Mouse (Mus musculus) spleen, adult 2 months (tissue): ENCODE measurements around the gene L3mbtl1. TPM values are rescaled to one million over a fixed set of nuclear protein-coding genes. Genes with fewer than 3 reads are reported as not detected.

Experiments used
- DNase-seq, 2 experiments: peaks; one replicate each; pipeline versions ENCODE4 v3.0.0 to v3.0.0-alpha.2; 2012 to 2021; ENCODE audit warnings: low spot score in 2 of 2, low read depth in 1 of 2
- H3K27ac ChIP-seq: fragments of 200-500 bp; 2 replicates; pipeline ENCODE4 v1.5.1; 2012; ENCODE audit warnings: low read length, inconsistent platforms; ENCODE audit not compliant: insufficient read depth
- H3K27me3 ChIP-seq: fragments of 200-500 bp; 2 replicates; pipeline ENCODE4 v1.6.1; 2012; ENCODE audit warnings: mild to moderate bottlenecking, moderate library complexity, low read length, inconsistent platforms; ENCODE audit not compliant: control insufficient read depth, insufficient read depth
- H3K36me3 ChIP-seq: fragments of 200-500 bp; 2 replicates; pipeline ENCODE4 v1.6.1; 2012; ENCODE audit warnings: mild to moderate bottlenecking, low read length, inconsistent platforms; ENCODE audit not compliant: control insufficient read depth, insufficient read depth
- H3K4me1 ChIP-seq: fragments of 200-500 bp; 2 replicates; pipeline ENCODE4 v1.6.1; 2011; ENCODE audit warnings: inconsistent platforms; ENCODE audit not compliant: control insufficient read depth, insufficient read depth, insufficient read length
- H3K4me3 ChIP-seq: fragments of 200-500 bp; 2 replicates; pipeline ENCODE4 v1.5.1; 2011; ENCODE audit warnings: mild to moderate bottlenecking, inconsistent platforms; ENCODE audit not compliant: insufficient read depth, insufficient read length; ENCODE audit errors: extremely low read depth
- CTCF ChIP-seq: fragments of 200-500 bp; IDR thresholded peaks from 2 replicates; pipeline ENCODE4 v1.5.1; 2011; ENCODE audit warnings: mild to moderate bottlenecking, inconsistent platforms; ENCODE audit not compliant: insufficient read depth, insufficient read length, insufficient replicate concordance; ENCODE audit errors: extremely low read depth
- POLR2A ChIP-seq: fragments of 200-500 bp; IDR thresholded peaks from 2 replicates; pipeline ENCODE4 v1.6.1; 2011; ENCODE audit warnings: low read depth, low read length, inconsistent platforms
- WGBS: fragments of 180-500 bp; shearing (Covaris S2); methylation state at CpG from one replicate; pipeline ENCODE4 v1.1.7; 2018; 5-methylcytosine and 5-hydroxymethylcytosine counted together
- polyA plus RNA-seq: library from polyadenylated mRNA; depleted of rRNA; stranded (reverse); fragments of >200 nt; gene quantifications from 2 replicates; pipeline ENCODE4 v1.2.3, GENCODE M21; 2012

The L3mbtl1 gene
- polyA plus RNA-seq, 1 experiment, result 0.19 TPM

DNA sequence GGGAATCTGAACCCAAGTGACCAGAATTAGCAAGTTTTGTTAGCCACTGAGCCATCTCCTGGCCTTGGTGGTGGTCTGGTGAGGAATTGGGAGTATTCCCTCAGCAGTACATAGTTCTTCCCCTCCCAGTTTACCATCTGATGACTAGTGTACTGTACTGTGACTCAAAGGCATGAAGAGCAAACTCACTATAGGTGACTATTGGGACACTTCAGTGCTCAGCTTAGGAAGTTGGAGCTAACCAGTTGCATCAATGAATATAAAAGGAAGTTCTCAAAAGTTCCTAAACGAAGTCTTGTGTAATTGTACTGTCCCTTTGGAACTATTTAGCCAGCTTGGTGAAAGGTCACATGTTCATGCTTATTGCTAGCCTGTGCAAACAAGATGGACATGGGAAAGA lies 3.7 kb upstream of the L3mbtl1 start:
- DNase-seq, result no peak
- H3K4me3 ChIP-seq, result no peak overlapping the region
- no peak overlapping the region for H3K27ac ChIP-seq
- 63% methylated on average over 1 of the region's 1 CpGs for WGBS
- no peaks in the 10 kb centered on the region; the same call in 1 of the 2 replicates for H3K4me1 ChIP-seq
- peaks cover 29% of the 10 kb centered on the region for H3K36me3 ChIP-seq
- peaks cover 3% of the 10 kb centered on the region; the same call in 1 of the 2 replicates for H3K27me3 ChIP-seq
- no peak for TF ChIP-seq CTCF
- TF ChIP-seq POLR2A, result no peak

DNA sequence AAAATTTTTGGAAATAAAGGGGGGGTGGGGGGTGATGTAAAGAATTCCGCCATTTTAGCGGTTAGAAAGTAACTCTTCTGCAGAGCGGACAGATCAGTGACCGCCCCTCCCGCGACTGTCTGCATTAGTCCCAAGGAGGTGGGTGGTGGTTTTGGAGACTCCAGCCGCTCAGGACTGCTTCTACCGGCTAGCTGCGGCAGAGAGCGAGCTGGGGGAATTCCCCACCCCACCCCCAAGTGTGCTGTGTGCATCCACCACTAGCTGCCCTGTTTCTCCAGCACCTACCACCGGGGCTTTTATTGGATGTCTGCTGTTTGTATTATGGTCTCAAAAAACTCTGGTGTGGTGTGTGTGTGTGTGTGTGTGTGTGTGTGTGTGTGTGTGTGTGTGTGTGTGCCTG lies 659 bp downstream of the L3mbtl1 start:
- DNase-seq, result no peak
- no peak for TF ChIP-seq CTCF
- TF ChIP-seq POLR2A, result no peak
- Histone ChIP-seq H3K27me3 (peaks cover 3% of the 10 kb centered on the region; the same call in 1 of the 2 replicates), H3K27ac (no peak overlapping the region), H3K36me3 (peaks cover 6% of the 10 kb centered on the region; the same call in 1 of the 2 replicates), H3K4me1 (no peaks in the 10 kb centered on the region; the same call in 1 of the 2 replicates), H3K4me3 (no peak overlapping the region)
- 17% methylated on average over 11 of the region's 11 CpGs for WGBS

DNA sequence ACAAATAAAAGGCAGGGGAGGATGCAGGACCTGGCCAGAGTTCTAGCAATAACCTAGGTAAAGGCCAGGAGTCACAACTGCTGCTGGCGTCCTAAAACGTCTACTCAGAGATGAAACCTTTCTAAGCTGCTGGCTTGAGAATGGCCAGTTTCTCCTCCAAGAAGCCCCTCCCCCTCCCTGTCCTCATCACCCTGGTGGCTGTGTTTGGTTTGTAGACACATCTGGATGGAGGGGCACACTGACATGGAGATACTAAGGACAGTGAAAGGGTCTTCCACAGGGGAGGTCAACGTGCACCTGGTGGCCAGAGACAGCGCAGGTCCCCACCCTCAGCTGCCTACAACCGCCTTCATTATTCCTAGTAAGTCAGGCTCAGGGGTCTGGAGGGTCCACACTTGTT lies 3.7 kb downstream of the L3mbtl1 start:
- no peaks in the 10 kb centered on the region; the same call in 1 of the 2 replicates for H3K4me1 ChIP-seq
- TF ChIP-seq POLR2A (no peak), CTCF (no peak)
- peaks cover 3% of the 10 kb centered on the region; the same call in 1 of the 2 replicates for H3K27me3 ChIP-seq
- H3K27ac ChIP-seq, result no peak overlapping the region
- no peak overlapping the region for H3K4me3 ChIP-seq
- 90% methylated on average over 5 of the region's 5 CpGs for WGBS
- no peak for DNase-seq
- H3K36me3 ChIP-seq, result no peaks in the 10 kb centered on the region

DNA sequence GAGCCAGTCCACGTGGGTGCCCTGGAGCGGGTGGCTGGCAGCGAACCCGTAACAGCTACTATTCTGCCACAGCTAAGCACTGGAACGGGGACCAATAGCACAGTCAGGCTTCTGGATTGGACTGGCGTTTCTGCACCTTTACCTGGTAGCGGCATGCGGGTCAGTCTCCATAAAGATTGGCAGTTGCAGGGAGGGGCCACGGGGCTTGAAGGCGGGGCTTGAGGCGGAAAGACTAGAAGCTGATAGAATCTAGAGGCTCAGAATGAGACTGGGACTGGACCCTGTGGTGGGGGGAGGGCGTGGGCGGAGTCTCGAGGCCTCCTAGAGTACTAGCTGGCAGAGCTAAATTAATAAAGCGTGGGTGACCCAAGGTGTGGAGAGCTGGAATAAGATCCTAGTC lies 4.5 kb downstream of the L3mbtl1 start:
- Histone ChIP-seq H3K4me1 (no peaks in the 10 kb centered on the region; the same call in 1 of the 2 replicates), H3K36me3 (no peaks in the 10 kb centered on the region), H3K4me3 (no peak overlapping the region), H3K27me3 (peaks cover 3% of the 10 kb centered on the region; the same call in 1 of the 2 replicates), H3K27ac (no peak overlapping the region)
- TF ChIP-seq CTCF, result no peak
- no peak for TF ChIP-seq POLR2A
- 64% methylated on average over 15 of the region's 15 CpGs for WGBS
- DNase-seq, result no peak

DNA sequence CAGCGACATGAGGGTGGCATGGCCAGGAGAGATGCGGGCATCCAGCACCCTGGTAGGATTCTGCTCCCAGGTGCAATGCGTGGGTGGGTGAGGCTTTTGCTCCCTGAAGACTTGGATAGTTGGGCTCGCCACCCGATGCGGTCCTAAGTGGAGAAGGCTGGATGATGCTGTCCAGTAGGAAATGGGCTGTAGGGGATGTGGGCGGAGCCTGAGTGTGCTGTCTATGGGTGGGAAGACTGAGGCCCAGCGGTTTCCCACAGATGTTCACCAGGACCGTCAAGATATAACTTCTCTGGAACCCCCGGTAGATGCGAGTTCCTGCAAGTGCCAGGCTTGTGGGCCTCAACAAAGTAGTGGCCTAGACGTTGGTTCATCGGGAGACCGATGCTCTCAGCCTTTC lies 4.9 kb downstream of the L3mbtl1 start:
- Histone ChIP-seq H3K27ac (no peak overlapping the region), H3K4me1 (no peaks in the 10 kb centered on the region; the same call in 1 of the 2 replicates), H3K36me3 (no peaks in the 10 kb centered on the region), H3K27me3 (peaks cover 3% of the 10 kb centered on the region; the same call in 1 of the 2 replicates), H3K4me3 (no peak overlapping the region)
- no peak for TF ChIP-seq CTCF
- no peak for TF ChIP-seq POLR2A
- DNase-seq, result no peak
- WGBS, result 61% methylated on average over 14 of the region's 14 CpGs

DNA sequence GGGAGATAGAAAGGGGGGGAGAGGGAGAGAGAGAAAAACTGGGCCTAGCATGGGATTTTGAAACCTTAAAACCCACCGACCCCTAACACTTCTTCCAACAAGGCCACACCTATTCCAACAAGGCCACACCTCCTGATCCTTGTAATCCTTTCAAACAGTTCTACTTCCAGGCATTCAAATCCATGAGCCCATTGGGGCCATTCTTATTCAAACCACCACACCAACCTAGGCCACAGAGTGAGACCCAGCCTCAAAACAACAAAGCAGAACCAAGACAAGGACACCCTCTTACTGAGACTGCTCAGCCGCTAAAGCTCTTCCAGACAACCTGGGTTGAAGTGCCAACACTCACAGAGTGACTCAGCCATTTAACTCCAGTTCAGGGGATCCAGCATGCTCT lies 7.5 kb downstream of the L3mbtl1 start:
- TF ChIP-seq POLR2A (no peak), CTCF (no peak)
- DNase-seq, result no peak
- Histone ChIP-seq H3K36me3 (no peaks in the 10 kb centered on the region), H3K4me1 (no peaks in the 10 kb centered on the region), H3K27ac (no peak overlapping the region), H3K4me3 (no peak overlapping the region), H3K27me3 (no peaks in the 10 kb centered on the region)
- WGBS, result 97% methylated on average over 2 of the region's 2 CpGs

DNA sequence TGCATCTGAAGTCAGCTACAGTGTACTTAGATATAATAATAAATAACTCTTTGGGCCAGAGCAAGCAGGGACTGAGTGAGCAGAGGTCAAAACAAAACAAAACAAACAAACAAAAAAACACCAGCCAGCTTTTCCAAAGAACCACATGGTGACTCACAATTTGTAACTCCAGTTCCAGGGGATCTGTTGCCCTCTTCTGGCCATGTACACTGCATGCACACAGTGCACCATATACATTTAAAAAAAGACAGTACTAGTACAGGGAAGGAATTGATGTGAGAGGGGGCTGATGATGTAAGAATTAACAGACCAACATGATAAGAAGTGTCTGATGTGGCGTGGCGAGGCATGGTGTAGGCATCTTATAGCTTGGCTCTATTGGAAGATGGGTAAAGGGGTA lies 13.6 kb downstream of the L3mbtl1 start:
- Histone ChIP-seq H3K27me3 (no peaks in the 10 kb centered on the region), H3K4me1 (no peaks in the 10 kb centered on the region), H3K27ac (no peak overlapping the region), H3K36me3 (no peaks in the 10 kb centered on the region), H3K4me3 (no peak overlapping the region)
- DNase-seq, result no peak
- WGBS, result 86% methylated on average over 2 of the region's 2 CpGs
- TF ChIP-seq CTCF (no peak), POLR2A (no peak)
